Mouse (Mus musculus) mesoderm, embryonic 11.5 days (tissue): ENCODE results near the gene Galns.

Source experiments
- DNase-seq: peaks from one replicate; pipeline ENCODE4 v3.0.0-alpha.2; 2012; ENCODE audit warnings: low read depth, low spot score

Galns gene

GRCm38 (mm10) chr8:122611295-122612133 lies at the start of gene Galns, which contains the start of gene Trappc2l:
Galns (minus strand) TSS chr8:122611463.
Trappc2l (plus strand) TSS chr8:122611640.
- DNase-seq: peak; percentile 99

- DNase-seq: no peak
Measured at GRCm38 (mm10) chr8:122660022-122660421, 48.8 kb upstream of the Galns start.

- no peak for DNase-seq
Measured at GRCm38 (mm10) chr8:122658807-122659160, 47.5 kb upstream of the Galns start.

DNA sequence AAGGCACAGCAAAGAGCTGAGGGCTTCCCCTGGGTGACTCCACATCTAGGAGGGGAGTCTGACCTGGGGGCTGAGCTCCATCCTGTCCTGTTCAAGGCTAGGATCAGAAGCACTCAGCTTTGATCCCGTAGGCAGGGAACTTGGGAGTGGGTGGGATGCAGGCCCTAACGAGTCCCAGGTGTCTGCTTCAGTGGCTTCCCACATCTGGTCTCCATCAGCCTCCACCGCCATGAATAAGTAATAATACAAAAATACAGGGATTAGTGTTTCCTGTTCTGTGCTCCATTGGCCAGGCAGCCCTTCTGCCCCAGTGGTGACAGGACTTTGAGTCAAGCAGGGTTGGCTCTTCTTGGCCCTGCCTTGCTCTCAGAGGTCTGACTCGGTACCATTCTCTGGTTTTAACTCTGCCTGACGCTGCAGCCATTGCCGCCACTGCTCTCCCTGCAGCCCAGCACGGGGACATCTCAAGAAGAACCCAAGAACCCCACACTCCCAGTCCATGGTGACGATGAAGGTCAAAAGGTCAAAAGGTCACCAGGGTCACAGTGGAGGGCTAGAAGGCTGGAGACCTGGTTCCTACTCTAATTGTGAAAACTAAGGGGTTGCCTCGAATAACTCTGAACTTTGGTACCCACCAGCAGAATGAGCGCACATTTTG lies 47.0 kb upstream of the Galns start:
- peak; percentile 74 for DNase-seq

DNA sequence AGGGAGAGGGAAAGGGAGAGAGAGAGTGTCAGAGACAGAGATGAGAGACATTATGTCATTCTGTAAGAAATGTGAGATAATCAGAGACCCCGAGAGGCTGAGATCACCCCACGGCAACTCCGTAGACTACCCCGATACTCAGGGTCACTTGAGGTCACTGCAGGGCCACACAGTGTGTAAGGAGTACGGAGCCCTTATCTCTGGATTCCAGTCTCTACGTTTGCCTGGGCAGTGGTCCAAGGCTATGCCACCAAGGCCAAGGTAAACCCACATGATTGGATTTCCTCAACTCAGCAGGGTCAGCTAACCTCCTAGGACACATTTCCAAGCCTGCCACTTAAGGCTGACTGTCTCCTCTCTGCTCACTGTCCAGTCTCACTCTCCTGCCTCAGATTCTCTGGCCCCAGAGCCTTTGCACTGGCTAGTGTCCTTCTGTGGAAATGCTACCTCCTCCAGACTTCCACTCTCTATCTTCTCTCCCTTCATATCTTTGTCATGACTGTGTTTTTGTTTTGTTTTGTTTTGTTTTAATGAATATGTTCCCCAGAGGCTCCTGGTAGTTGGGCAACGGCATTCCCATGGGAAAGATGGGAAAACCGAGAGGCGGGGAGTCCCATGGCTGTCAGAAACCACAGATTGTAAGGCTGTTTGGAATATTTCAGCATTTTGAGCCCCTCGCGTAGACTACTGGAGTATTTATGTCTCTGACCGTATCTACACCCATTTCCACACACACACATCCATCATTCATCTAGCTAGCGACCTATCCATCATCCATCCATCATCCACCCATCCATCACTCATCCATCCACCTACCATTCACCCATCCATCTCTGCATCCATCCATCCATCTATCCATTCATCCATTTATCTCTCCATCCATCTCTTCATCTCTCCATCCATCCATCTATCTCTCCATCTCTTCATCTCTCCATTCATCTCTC lies 45.1 kb upstream of the Galns start:
- DNase-seq: no peak

DNA sequence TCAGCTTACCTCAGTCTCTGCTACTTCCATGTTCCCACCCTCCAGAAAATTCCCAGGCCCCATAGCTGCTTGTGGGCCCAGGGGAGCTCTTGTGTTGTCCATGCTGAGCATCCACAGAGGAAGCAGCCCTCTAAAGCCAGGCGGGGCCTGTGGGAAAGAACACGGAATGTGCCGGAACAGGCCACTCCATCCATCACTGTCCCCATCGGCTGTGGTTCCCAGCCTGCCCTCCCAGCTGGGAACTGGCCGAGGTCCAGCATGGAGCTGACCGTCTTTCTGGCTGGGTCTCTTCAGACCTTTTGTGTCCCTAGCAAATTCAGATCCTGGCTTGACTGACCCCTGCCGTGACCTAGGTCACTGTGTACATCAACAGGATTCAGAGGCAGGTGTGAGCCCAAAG lies 43.5 kb upstream of the Galns start:
- no peak for DNase-seq

DNA sequence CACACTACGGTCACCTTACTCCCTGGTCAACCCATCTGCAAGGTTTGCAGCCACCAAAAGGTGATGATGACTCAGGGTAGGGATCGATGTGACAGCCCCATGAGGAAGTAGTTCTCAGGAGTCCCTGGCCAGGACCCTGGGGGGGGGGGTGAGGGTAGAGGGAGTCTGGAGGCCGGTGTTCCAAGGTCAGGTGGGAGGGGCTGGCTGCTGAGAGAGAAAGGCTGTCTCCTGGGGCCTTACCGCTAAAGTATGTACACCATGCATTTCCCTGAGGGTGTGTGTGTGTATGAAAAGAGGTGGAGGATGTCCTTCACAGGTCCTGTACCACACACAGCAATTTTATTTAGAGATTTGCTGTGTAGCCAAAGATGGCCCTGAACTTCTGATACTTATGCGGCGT lies 41.4 kb upstream of the Galns start:
- DNase-seq: no peak

DNA sequence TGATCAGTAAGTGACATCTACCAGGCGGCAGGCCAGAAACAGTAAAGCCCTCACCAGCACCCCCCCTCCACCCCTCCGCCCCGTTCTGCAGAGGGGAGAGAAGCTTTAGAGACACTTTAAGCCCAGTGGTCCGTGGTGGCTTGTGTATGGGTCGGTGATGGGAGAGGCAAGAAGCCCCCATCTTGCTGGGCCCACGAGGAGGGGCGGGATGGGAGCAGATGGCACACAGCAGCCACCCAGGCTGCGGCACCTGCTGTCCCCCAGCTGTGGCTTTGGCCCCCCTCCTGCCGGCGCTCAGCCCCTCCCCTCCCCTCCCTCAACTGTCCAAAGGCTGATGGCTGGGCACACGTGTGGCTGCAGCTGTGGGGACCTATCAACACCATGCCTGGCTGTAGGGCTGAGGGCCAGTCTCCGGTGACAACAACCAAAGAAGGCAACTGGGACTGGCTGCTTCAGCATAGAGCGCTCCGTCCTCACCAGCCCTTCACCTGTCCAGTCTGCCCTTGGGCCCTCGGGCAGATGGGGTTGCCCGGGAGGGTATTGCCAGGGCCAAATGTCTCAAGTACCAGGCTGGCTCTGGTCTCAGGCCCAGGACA lies 40.2 kb upstream of the Galns start:
- peak; percentile 43 for DNase-seq

GRCm38 (mm10) chr8:122648192-122648970 lies 37.1 kb upstream of the Galns start:
- no peak for DNase-seq

GRCm38 (mm10) chr8:122646337-122646736 lies 35.1 kb upstream of the Galns start:
- no peak for DNase-seq

DNA sequence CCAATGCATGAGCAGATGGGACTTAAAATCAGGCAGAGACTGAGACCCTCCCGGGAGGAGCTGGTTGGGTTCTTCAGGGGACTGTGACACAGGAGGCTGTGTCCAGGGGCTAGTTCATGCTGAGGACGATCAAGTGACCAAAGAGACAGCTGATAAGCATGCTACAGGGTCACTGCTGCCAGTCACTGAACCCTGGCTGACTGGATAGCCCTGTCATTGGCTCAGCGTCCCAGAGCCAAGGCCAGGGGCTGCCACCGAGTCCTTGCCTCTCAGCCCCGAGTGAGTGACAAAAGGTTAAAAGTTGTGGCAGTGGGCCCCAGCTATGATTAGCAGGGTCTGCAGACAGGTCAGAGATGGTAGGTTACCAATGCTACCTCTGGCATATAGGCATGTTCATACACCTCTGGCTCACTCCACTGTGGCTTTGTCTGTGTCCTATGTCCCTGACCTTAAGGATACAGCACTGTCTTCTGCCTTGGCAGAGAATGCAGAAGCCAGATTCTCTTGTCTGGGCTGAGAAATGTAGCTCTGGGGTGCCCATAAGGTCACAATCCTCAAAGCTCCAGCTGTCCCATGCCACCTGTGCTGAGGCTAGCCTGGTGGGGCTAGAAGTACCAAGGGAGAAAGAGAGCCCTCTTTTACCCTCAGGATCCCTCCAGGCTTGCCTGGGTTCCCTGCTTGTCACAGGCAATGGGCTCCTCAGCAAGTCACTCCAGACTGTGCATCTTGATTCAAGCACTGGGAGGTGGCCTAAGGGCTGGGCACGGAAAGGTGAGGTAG lies 33.1 kb upstream of the Galns start:
- DNase-seq: no peak

GRCm38 (mm10) chr8:122642071-122642470 lies 30.8 kb upstream of the Galns start:
- DNase-seq: no peak

GRCm38 (mm10) chr8:122641406-122641805 lies 30.1 kb upstream of the Galns start:
- DNase-seq: no peak

- no peak for DNase-seq
Measured at GRCm38 (mm10) chr8:122640825-122641224, 29.6 kb upstream of the Galns start.

GRCm38 (mm10) chr8:122639521-122640248 lies 28.4 kb upstream of the Galns start:
- DNase-seq: peak; percentile 69

- DNase-seq: no peak
Measured at GRCm38 (mm10) chr8:122638601-122639000, 27.3 kb upstream of the Galns start.

DNA sequence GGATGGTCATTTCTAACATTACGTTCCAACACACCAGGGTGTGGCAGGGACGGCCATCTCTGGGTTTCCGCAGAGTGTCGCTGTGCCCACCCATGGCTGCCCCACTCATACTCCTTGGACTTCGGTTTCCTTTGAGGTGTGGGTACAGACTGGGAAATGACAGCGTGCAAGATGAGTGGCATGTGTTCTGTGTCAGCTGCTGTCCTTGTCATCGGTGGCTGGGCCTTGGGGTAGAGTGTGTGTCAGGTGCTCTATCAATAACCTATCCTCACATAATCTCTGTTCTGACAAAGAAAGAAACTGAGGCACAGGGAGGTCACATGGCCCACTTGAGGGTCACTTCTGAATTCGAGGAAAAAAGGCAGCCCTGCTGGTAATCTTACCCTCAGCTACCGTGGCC lies 26.0 kb upstream of the Galns start:
- DNase-seq: no peak

GRCm38 (mm10) chr8:122636803-122637175 lies 25.5 kb upstream of the Galns start:
- no peak for DNase-seq
